ENCODE assay signal across 9 mouse cellular contexts in the genomic region with DNA sequence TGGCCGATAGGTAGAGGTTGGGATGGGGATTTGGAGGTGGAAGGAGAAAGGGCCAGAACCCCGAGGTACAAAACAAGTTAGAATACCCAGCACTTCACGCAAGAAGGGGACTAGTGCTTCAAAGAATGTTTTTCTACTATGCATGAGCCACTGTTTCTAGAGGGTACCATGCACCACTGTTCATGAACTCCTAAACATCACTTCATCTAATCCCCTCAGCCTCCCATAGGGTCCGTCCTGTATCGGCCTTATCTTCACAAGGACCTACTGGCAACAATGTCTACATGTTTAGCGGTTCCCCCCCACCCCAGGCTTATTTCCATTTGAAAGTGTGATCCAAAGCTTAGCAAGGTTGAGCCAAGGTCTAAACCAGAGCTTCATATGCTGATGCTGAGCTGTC.
DNase-seq lines count a peak whose midpoint lies in the region; ATAC-seq lines count a peak whose summit lies in the region.
"Had no signal": no experiment of that assay in that cellular context is flagged by ENCODE, and none has a peak within 500 bp of the region (broad histone marks: within the 10 kb centered on the region; RNA-seq: fewer than 3 reads in every experiment).

No protein-coding gene starts in this region.

- H3K27me3 ChIP-seq in heart, embryonic 13.5 days (replicated peaks): no peaks in the 10 kb centered on the region
- H3K27me3 ChIP-seq in embryonic facial prominence, embryonic 10.5 days (replicated peaks; ENCODE audit: low read depth, poor library complexity, severe bottlenecking): no peaks in the 10 kb centered on the region
- H3K27me3 ChIP-seq in hindbrain, embryonic 11.5 days (ENCODE audit: control insufficient read depth, insufficient read depth, low read length): no peaks in the 10 kb centered on the region
- no peaks in the 10 kb centered on the region for H3K27me3 ChIP-seq in midbrain, embryonic 14.5 days (ENCODE audit: control insufficient read depth, insufficient read depth, low read length)
- H3K27me3 ChIP-seq: limb, embryonic 15.5 days had no signal

- 60% methylated on average over 6 of the region's 6 CpGs for WGBS in heart, embryonic 13.5 days
- 69% methylated on average over 6 of the region's 6 CpGs for WGBS in embryonic facial prominence, embryonic 10.5 days
- 71% methylated on average over 6 of the region's 6 CpGs for WGBS in hindbrain, embryonic 11.5 days
- 51% methylated on average over 6 of the region's 6 CpGs for WGBS in midbrain, embryonic 14.5 days

- ATAC-seq in heart, embryonic 13.5 days (ENCODE audit: extremely low read depth, insufficient number of reproducible peaks, low FRiP score, low TSS enrichment): no peak
- peak; percentile 47; the same call in 1 of the 2 replicates for ATAC-seq in hindbrain, embryonic 11.5 days (ENCODE audit: low FRiP score)
- ATAC-seq in midbrain, embryonic 14.5 days (ENCODE audit: low FRiP score, low TSS enrichment): peak; percentile 44; the same call in 1 of the 2 replicates

- no peak overlapping the region for H3K4me3 ChIP-seq in heart, embryonic 13.5 days
- no peak overlapping the region for H3K4me3 ChIP-seq in embryonic facial prominence, embryonic 10.5 days
- H3K4me3 ChIP-seq in hindbrain, embryonic 11.5 days (ENCODE audit: low read depth, low read length): no peak overlapping the region
- no peak overlapping the region for H3K4me3 ChIP-seq in midbrain, embryonic 14.5 days (replicated peaks; ENCODE audit: low read depth, low read length)
- H3K4me3 ChIP-seq: limb, embryonic 15.5 days had no signal

- no peaks in the 10 kb centered on the region for H3K36me3 ChIP-seq in heart, embryonic 13.5 days
- H3K36me3 ChIP-seq in embryonic facial prominence, embryonic 10.5 days (replicated peaks): no peaks in the 10 kb centered on the region
- no peaks in the 10 kb centered on the region for H3K36me3 ChIP-seq in hindbrain, embryonic 11.5 days (ENCODE audit: control insufficient read depth, insufficient read depth, low read length)
- no peaks in the 10 kb centered on the region for H3K36me3 ChIP-seq in midbrain, embryonic 14.5 days (ENCODE audit: control insufficient read depth, insufficient read depth, low read length)
- H3K36me3 ChIP-seq: limb, embryonic 15.5 days had no signal

- no peaks in the 10 kb centered on the region for H3K9me3 ChIP-seq in heart, embryonic 13.5 days
- H3K9me3 ChIP-seq in embryonic facial prominence, embryonic 10.5 days: no peaks in the 10 kb centered on the region
- H3K9me3 ChIP-seq in hindbrain, embryonic 11.5 days (ENCODE audit: control insufficient read depth, low read length): no peaks in the 10 kb centered on the region
- H3K9me3 ChIP-seq in midbrain, embryonic 14.5 days (ENCODE audit: control insufficient read depth, low read length): no peaks in the 10 kb centered on the region
- H3K9me3 ChIP-seq: limb, embryonic 15.5 days had no signal

- no peak for DNase-seq in heart, adult 18-20 months
- DNase-seq in embryonic facial prominence, embryonic 10.5 days (ENCODE audit: low spot score): no peak
- no peak for DNase-seq in hindbrain, embryonic 11.5 days (ENCODE audit: low spot score)
- DNase-seq in midbrain, embryonic 14.5 days: no peak
- DNase-seq in embryo, embryonic 10 days (ENCODE audit: low spot score): no peak
- no peak for DNase-seq in adrenal gland, postnatal 10 days
- no peak for DNase-seq in thymus, postnatal 4 days

- H3K4me1 ChIP-seq in heart, embryonic 13.5 days: peaks cover 13% of the 10 kb centered on the region
- H3K4me1 ChIP-seq in embryonic facial prominence, embryonic 10.5 days: peaks cover 9% of the 10 kb centered on the region
- H3K4me1 ChIP-seq in hindbrain, embryonic 11.5 days (replicated peaks; ENCODE audit: control insufficient read depth, insufficient read depth, low read length): no peaks in the 10 kb centered on the region
- H3K4me1 ChIP-seq in midbrain, embryonic 14.5 days (ENCODE audit: control insufficient read depth, insufficient read depth, low read length): peaks cover 6% of the 10 kb centered on the region

- no peak overlapping the region for H3K4me2 ChIP-seq in heart, embryonic 13.5 days
- no peak overlapping the region for H3K4me2 ChIP-seq in hindbrain, embryonic 11.5 days (replicated peaks; ENCODE audit: low read depth, low read length)
- H3K4me2 ChIP-seq in midbrain, embryonic 14.5 days (ENCODE audit: low read length): peak overlapping the region; percentile 44; the same call in 1 of the 2 replicates

- peak overlapping the region; percentile 55; the same call in 1 of the 2 replicates for H3K9ac ChIP-seq in heart, embryonic 13.5 days
- no peak overlapping the region for H3K9ac ChIP-seq in hindbrain, embryonic 11.5 days (ENCODE audit: low read depth, low read length)
- H3K9ac ChIP-seq in midbrain, embryonic 14.5 days (replicated peaks; ENCODE audit: low read length): no peak overlapping the region
- H3K9ac ChIP-seq: limb, embryonic 15.5 days had no signal

- H3K27ac ChIP-seq in heart, embryonic 13.5 days (replicated peaks): no peak overlapping the region; the same call in 1 of the 2 replicates
- H3K27ac ChIP-seq in embryonic facial prominence, embryonic 10.5 days (replicated peaks): peak overlapping the region; percentile 59
- H3K27ac ChIP-seq in hindbrain, embryonic 11.5 days (ENCODE audit: low read depth, low read length): no peak overlapping the region
- peak overlapping the region; percentile 43 for H3K27ac ChIP-seq in midbrain, embryonic 14.5 days (replicated peaks; ENCODE audit: low read depth, low read length)
- H3K27ac ChIP-seq: limb, embryonic 15.5 days had no signal

Comparison
In these comparisons a context has a peak if more than half of its experiments do, and no peak if none do; other contexts are left out.
1. H3K27ac ChIP-seq: peak in embryonic facial prominence, embryonic 10.5 days (single experiment) and midbrain, embryonic 14.5 days (single experiment); none in heart, embryonic 13.5 days (single experiment) and hindbrain, embryonic 11.5 days (single experiment).